Mouse (Mus musculus): ENCODE data around the gene Mxd1. TPM values are rescaled to one million over a fixed set of nuclear protein-coding genes. Genes with fewer than 3 reads are reported as not detected.

The Mxd1 gene
- total RNA-seq, 2 experiments from 2014 or later: 21.5 to 21.6 TPM

DNA sequence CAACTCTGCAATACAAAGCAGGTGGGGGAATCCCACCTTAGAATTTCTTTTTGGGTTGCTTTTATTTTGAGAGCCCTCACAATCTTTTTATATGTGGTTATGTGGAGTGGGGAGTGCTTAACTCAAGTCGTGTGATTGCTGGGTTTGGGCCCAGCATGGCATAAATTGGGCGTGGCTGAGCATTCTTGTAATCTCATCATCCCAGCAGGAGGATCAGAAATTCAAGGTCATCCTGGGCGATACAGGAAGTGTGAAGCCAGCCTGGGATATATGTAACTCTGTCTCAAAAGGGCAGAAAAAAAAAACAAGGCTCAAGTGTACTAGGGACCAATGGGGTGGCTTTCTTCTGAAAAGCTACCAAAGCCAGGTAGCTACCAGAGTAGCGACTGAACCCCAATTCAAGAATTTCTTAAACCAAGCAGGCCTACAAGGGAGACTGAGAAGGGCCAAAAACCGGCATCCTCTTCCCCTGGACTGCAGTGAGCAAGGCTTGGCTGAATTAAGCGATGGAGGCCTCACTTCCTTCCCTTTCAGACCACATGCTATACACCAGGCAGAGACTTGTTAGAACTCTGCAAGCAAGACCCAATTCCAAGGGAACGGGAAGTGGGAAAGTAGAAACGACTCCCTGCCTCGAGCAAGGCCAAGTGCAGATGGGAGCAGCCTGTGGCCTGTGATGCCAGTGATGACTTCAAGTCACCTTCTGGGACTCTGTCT is 8.6 kb downstream of the Mxd1 start:
- DNase-seq (ENCODE audit: low spot score in 2 of 2): no peak
- intact Hi-C loops (cut with DNase I): loop anchor here (10.0 kb wide), 1 partner anchor 226 kb away; the partner anchor contains the start of gene C87436

DNA sequence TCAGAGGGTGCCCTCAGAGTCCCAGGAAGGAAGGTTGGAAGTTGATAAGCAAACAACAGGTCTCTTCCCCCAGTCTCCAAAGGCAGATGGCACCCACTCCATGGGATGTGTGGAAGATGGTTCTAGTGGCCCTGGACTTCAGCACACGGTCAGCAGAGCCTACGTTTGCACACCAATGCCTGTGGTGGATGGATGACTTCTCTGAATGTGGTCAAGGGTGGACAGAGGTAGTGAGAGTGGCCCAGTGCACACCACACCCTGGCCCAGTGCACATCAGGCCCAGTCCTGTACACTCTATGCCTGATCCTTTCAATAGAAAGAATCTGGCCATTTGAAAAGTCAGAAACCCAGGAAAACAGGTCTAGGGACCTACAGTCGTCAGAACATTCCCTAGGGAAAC is 10.5 kb downstream of the Mxd1 start:
- intact Hi-C loops (cut with DNase I): no loop called here
- no peak for DNase-seq (ENCODE audit: low spot score in 2 of 2)

DNA sequence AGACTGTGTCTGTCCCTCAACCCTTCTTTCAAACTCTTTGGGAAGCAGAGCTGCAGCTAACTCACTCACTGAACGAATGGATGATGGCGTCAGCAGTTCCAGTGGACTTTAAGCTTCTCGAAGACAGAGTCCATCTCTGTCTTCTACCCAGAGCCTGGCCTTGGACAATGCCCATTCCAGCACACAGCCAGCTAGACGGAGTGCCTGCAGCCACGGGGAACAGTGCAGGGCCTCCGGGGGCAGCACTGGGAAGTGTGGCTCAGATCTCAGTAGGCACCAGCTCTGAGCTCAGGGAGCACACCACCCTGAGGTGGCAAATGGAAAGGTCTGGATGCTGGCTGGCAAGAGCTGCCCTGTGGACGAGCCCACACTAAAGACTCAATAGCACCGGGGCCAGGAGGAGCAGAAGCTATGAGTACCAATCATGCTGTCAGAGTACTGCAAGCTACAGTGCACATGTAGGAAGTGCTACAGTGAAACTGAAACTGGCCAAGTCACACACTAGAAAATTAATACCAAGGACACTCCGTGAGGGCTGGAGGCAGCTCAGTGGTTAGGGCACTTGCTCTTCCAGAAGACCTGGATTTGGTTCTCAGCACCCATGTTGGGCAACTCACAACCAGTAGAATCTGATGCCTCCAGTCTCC is 14.6 kb downstream of the Mxd1 start:
- intact Hi-C loops (cut with DNase I): no loop called here
- no peak for DNase-seq (ENCODE audit: low spot score in 2 of 2)

DNA sequence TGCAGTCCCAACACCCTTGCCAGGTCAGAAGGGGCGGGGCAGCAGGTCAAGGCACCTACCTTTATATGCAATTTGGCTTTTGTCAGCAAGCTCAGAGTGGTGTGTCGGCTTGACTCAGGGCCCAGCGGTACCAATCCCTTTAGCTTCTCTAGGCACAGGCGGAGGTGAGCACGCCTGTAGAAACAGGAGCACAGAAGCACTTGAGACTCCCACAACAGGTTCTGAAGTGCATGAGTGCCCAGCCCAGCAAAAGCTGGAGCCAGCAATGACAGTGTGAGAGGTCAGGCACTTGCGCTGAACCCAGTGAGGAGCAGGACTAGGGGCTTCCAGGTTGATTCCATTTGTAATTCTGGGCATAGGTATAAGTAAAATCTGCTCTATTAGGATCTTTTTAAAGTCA is 15.9 kb downstream of the Mxd1 start:
- DNase-seq (ENCODE audit: low spot score in 2 of 2): no peak
- intact Hi-C loops (cut with DNase I): no loop called here

DNA sequence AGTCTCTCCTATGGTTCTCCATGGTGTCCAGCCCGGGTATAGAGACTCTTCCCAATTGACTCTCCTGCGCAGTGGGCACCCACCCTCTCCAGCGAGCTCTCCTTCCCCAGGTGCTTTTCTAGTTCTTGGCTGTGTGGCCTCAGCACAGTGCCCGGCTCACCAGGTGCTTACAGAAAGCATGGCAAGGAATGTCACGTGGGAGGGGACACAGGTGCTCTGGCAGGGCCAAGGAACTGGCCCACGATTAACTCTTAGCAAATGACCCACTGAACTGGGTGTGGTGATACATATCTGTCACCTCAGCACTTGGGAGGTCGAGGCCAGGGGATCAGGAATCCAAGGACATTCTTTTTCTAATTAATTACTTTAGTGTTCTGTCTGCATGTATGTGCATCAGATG is 22.8 kb downstream of the Mxd1 start:
- intact Hi-C loops (cut with DNase I): no loop called here

DNA sequence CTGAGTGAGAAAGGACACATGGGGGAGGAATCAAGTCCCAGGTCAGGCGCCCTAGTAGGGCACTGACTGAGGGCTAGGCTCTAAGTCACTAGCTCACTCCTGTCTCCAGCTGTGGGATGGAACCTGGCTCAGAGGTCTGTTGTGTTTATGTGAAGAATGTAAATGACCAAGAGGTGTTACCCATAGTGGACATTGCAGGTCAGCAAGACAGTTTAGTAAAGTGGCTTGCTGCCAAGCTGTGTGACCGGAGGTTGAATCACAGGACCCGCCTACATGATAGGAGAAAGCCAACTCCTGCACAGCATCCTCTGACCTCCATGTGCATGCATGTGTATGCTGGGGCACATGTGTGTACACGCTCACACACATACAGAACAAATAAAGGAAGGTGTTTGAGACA is 23.4 kb downstream of the Mxd1 start:
- no peak for DNase-seq (ENCODE audit: low spot score in 2 of 2)
- intact Hi-C loops (cut with DNase I): no loop called here

More for the DNA sequence above, 22.8 kb downstream of the Mxd1 start:
- no peak for DNase-seq (ENCODE audit: low spot score in 2 of 2)

DNA sequence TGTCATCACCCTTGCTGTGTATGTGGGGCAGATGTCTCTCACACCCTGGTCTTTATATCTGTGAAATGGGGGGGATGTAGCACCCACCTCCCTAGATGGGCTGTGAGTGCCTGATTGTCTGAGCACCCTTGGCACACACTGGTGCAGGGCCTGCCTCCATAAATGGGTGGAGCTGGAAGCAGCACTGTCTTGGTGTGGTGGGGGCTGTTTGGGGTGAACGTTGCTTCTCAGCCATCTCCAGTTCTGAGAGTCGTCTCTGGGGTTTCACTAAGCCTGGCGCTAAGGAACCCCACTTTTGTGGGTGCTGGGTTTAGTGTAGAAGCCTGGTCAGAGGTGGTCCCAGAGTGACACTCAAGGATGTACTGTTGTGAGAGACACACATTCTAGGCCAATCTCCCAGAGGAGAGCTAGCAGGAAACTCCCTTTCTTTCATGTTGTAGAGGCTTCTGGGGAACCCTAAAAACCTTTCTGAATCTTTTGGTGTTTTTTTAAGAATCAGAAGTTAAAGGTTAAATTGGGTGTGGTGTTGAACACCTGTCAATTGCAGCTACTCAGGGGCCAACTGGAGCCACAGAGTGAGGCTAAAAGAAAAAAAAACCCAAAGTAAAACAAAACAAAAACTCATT is 24.1 kb downstream of the Mxd1 start:
- no peak for DNase-seq (ENCODE audit: low spot score in 2 of 2)
- intact Hi-C loops (cut with DNase I): no loop called here

DNA sequence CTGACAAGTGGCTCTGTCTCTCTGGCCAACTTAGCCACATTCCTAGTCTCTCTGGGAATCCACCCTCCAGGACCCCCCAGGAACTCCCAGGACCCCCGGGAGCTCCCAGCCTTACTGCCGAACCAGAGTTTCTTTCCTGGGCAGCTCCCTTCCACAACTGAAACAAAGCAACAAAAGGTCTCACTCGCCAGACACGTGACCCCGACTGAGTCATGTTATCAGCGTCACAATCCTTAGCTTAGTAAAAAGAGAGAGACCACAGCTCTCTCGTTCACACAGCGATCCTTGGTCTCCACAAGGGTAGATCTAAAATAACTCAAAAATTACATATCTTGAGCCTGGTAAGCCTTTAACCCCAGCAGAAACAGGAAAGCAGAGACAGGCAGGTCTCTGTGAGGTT is 27.2 kb downstream of the Mxd1 start:
- intact Hi-C loops (cut with DNase I): no loop called here
- no peak for DNase-seq (ENCODE audit: low spot score in 2 of 2)

DNA sequence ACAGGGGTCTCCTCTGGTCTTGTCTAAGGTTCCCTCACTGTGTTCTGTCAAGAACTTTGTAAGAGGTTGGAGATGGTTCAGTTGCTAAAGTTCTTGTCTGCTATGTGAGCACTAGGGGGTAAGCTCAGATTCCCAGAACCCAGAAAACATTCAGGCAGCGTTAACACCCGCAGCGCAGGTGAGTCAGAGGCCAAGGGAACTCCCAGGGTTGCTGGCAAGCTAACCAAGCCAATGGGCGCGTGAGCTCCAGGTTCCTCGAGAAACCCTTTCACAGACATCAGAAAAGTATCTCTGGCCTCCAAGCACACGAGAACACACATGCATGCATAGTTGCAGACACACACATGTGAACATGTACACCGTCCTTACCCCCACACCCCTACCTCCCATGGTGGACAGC is 28.2 kb downstream of the Mxd1 start:
- intact Hi-C loops (cut with DNase I): no loop called here
- no peak for DNase-seq (ENCODE audit: low spot score in 2 of 2)

DNA sequence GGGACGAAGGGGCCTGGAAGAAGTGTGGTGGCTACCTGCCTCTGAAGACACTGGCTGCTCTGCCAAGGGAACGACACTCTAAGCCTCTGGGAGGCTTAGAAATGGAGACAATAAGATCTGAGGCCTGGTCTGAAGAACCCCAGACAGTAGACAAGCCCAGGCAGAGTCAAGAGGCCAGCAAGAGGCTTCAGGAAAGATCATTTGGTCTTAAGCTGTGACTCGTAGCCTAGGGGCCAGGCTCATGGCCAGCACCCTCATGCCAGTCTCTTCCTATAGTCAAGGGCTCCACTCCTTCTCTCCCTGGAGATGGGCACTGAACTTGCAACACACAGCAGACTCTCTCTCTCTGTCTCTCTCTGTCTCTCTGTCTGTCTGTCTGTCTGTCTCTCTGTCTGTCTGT is 28.8 kb downstream of the Mxd1 start:
- no peak for DNase-seq (ENCODE audit: low spot score in 2 of 2)
- intact Hi-C loops (cut with DNase I): no loop called here

DNA sequence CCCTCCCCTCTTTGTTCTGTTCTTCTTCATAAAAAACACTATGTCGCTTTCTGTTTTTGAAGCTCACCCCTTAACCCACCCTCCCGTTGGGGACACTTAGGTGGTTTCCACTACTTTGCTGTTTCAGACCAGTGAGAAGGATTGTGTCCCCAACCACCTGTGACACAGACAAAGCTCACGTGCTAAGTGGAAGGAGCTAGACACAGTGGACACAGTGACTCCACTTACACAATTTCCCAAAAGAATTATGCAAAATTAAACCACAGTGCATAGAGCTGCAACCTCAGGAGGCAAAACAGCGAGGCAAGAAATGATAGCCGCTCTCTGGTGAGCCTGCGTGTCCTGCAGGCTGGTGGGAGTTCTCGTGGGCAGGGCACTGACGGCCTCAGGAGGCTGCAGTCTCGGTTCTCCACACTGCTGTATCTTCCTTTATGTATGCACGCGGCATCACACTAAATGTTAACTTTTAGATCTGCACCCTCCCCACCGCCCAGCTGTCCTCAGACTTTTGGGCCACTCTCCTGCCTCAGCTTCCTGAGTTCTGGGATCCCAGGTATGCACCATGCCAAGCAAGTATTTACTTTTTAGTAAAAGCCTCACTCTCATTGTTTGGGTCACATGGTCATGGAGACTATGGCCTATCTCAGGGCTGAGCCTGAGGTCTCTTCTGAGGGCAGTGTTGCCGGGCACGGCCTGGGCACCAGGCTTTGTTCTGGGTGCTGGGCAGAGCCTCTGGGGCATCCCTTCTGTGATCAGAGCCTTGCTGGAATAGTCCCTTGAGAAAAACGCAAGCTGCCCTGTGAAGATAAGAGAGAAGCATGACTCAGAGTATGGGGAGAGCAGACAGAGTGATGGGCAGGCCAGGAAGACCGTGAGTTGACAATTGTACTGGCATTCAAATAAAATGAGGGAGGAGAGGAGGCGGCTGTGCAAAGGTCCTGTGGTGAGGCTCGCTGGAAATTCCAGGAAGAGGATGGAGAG is 29.5 kb downstream of the Mxd1 start:
- DNase-seq (ENCODE audit: low spot score in 2 of 2): no peak
- intact Hi-C loops (cut with DNase I): loop anchor here (5.0 kb wide), 1 partner anchor 42 kb away; no protein-coding TSS in a partner anchor

DNA sequence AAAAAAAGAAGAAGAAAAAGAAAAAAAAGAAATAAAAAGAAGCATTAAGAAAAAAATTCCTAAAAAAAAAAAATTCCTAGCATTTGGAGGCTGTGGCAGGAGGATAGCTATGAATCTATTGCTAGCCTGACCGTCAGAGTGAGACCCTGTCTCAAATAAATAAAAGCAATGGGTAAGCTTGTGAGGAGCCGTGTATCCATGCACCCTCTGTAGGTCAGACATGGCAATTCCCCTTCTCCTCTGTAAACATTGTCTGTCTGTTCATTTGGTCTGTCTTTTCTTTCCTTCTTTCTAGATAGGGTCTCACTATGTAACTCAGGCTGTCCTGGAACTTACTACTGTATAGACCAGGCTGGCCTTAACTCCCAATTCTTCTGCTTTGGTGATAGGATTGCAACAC is 30.5 kb downstream of the Mxd1 start:
- intact Hi-C loops (cut with DNase I): loop anchor here (5.0 kb wide), 1 partner anchor 41 kb away; no protein-coding TSS in a partner anchor
- DNase-seq (ENCODE audit: low spot score in 2 of 2): no peak

DNA sequence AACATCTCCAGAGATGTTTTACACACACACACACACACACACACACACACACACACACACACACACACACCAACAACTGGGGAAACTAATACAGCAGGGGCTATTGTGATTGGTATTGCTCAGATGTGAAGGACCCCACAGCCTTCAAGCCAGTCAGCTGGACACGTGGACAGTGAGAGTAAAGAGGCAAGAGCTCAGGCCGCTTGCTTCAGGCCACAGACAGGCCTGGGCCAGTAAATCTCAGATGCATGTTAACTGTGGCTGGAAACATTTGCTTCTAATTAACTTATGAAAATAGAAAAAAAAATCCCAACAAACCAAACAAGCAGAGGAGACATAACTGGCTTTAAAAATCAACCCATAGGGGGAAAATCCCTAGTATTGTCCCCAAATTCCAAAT is 31.1 kb downstream of the Mxd1 start:
- DNase-seq (ENCODE audit: low spot score in 2 of 2): no peak
- intact Hi-C loops (cut with DNase I): loop anchor here (5.0 kb wide), 1 partner anchor 41 kb away; no protein-coding TSS in a partner anchor

DNA sequence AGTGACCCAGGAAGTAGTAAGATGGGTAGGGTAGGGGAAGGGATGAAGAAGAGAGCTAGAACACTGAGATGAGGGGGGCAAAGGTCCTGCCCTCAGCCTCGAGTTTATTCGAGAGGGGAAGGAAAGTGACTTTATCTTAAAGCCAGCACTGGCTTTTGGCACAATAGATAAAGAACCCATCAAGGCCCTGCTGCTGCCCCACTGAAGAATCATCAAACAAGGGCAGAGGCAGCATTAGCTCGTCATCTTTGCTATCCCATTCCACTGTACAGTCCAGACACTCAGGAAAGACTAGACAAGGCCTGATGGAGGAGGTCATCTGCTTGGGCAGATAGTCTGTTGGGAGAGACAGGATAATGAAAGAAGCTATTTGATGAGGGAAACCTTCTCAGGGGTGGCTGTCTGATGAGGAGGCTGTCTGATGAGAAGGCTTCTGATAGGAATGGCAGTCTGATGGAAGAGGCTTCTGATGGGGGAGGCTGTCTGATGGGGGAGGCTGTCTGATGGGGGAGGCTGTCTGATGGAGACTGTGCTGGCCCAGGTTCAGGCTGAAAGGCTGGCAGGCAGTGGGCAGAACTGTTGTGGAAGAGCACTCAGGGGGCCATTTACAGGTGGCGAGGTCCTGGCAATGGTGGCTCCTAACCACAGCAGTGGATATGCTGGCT is 31.7 kb downstream of the Mxd1 start:
- intact Hi-C loops (cut with DNase I): loop anchor here (5.0 kb wide), 1 partner anchor 40 kb away; no protein-coding TSS in a partner anchor
- no peak for DNase-seq (ENCODE audit: low spot score in 2 of 2)

DNA sequence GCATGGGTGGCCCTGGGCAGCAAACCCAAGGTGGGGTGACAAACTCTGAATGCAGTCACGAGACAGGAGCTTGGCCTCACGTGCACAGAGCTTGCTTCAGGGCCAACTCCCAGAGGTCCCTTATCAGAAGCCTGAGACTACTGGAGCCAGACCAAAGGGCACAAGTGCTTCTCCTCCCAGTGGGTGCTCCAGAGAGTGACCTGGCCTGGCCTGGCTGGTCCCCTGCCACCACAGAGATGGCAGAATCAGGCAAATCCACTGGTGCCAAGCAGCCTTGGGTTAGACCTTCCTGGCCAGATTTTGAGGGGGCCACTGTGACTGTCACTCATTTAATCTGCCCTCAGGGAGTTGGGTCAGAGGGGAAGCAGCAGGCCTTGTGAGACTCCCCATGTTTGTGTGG is 32.5 kb downstream of the Mxd1 start:
- DNase-seq (ENCODE audit: low spot score in 2 of 2): no peak
- intact Hi-C loops (cut with DNase I): loop anchor here (5.0 kb wide), 1 partner anchor 39 kb away; no protein-coding TSS in a partner anchor

DNA sequence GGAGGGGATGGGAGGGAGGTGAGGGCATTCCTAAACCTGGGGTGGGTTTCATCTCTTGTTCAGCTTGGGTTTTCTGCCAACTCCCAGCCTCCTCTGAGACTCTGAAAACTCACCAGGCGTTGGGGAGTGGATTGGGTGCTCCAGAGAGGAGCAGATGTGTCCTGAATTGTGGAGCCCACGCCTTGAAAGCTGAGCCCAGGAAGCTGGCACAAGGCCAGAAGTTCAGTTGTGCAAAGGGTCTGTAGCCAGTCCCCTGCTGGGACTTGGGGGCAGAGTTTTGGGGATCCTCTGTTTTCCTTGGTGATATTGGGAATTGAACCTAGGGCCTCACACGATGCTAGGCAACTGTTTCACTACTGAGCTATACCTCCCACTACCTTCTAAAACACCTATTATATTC is 38.8 kb downstream of the Mxd1 start:
- intact Hi-C loops (cut with DNase I): no loop called here

DNA sequence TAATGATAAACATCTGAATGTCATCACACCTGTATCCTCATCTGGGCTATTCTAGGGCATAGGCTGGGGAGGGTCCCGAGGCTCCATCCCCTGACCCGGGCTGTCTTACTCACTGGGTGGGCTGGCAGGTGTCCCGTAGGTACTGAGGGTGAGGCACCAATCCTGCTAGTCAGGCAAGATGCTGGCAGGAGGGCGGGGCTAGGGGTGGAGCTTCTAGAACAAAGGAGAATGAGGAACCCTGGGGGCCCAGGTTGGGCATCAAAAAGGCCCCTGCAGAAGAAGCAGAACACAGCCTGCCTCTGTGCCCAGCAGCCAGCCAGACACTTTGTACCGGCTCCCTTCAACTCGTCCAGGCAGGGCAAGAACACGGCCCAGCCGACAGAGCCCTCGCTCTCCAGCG is 41.0 kb downstream of the Mxd1 start, which contains the start of gene Asprv1:
Gene Asprv1 (plus strand): TSS at position 219 of the 400 bp plus-strand sequence.
- intact Hi-C loops (cut with DNase I): no loop called here
- no peak for DNase-seq (ENCODE audit: low spot score in 2 of 2)

More for the DNA sequence above, 38.8 kb downstream of the Mxd1 start:
- DNase-seq (ENCODE audit: low spot score in 2 of 2): no peak

DNA sequence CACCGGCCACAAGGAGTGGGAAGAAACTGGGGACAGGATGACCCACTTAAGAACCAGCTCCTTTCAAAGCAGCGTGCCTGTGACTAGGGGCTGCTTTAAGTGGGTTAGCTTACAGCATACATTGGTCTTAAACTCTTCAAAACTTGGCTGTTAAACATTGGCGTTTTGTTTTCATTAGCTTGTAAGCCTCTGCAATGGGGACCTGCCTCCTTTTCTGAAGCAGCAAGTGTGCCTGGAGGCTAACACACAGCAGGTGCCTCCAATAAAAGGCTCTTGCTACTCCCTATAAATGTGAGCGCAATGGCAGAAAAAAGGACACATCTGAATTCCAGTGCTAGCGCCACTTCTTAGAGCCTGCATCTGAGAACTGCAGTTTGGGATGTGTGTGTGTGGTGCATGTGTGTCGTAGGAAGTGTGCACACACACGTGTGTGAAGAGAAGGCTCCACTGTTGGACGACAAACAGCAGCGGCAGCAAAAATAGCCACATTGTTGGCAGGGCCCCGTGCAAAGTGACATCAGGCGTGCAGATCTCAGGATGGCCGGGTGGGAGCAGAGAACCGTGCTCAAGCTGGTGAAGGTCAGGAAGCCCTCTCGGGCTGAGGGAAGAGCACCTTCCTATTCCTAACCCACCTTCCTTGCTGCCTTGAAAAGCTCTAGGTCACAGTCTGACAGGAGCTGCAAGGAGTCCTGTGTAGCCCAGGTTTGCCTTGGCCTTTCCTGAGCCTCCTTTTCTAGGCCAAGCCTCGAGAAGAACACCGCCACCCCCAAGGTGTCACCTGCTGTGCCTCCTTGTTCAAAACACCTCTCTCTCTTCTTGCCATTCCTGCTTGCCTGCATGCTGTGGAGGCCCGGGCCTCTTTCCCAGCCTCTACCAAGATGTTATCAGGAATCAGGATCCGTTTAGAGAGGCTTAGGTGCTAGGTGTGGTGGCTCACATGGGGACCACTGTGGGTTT is 44.6 kb downstream of the Mxd1 start:
- intact Hi-C loops (cut with DNase I): no loop called here
- peak; percentile 40 to 86 for DNase-seq (ENCODE audit: low spot score in 2 of 2)
